Mouse (Mus musculus): ENCODE data around the gene Cds1.

- no peak for TF ChIP-seq POLR2A (IDR thresholded peaks at IDR 0.05; ENCODE audit: borderline replicate concordance, extremely low read depth, low read depth, low read length)
- TF ChIP-seq CTCF (IDR thresholded peaks at IDR 0.05; ENCODE audit: insufficient read depth, low read length): no peak
These were observed 24.8 kb downstream of the Cds1 start for GRCm38 (mm10) chr5:101789770-101790169.
